Mouse (Mus musculus): Measurements from ENCODE around the gene Lmo3. TPM values are rescaled to one million over a fixed set of nuclear protein-coding genes. Genes with fewer than 3 reads are reported as not detected.

The Lmo3 gene
- not detected for polyA plus RNA-seq (2017; shearing (Covaris generic))

DNA sequence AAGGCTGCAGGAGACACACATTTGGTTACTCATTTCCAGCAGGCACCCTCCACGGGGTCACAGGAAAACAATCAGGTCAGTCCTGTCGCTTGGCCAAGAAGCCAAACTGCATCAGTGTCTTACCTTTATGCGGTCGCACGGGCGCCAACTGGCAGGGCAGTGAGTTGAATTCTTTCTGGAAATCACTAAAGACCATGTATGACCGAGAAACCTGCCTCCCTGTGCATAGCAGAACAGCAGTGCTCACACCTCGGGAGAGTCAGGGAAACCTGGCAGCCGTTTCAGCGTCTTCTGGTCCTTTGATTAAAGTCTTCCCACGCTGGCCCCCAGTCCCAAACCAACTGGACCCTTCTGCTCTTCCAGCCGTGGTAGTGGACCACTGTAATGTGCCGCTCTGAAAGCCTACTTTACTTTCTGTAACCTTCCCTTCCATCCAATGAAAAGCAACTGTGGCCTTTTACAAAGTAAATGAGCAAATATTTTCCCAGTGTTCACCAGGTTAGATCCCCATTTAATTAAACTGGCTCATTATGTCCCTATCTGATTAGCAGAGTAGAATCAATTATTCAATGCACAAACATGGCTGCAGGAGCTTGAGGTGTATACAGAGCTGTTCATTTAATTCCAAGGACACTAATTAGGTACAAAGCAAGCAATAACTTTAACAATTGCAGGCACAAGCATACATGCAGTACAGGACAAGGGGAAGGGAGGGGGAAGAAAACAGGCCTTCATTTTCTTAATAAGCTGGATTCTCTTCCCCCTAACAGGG, at the start of gene Lmo3:
Gene Lmo3 (minus strand): TSS at position 235 of the 772 bp plus-strand sequence.

Other genes with a start within 250 kb of the Lmo3 start
- not detected for gene Igbp1b, start 76.6 kb upstream of the Lmo3 start, polyA plus RNA-seq (2017; shearing (Covaris generic))

All from CD4-positive, CD25-positive, alpha-beta regulatory T cell (primary cell).